Mouse (Mus musculus): ENCODE results near the gene Arhgef16.

Arhgef16 gene

DNA sequence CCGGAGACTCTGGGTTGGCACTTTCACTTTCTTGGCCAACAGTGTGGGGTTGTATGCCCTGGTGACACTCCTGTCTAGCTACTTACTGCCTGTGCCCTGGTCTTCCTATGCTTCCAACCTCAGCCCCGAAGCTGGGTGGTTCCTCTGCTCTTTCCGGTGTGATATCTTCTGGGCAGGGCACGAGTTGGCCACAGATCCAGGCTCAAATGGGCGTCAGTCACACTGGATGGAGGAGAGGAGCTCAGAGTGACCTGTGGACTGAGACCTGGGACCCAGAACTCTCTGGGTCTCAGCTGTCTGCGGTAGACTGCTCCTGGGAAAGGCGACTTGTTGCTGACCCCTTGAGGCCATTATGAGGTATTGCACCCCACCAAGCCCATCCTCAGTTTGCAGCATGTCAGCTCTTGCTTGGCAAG, at the start of gene Arhgef16:
Arhgef16 (minus strand) TSS at position 211 of the 416 bp plus-strand sequence.
- peak; percentile 8 for DNase-seq (ENCODE audit: low read depth, low spot score)

DNA sequence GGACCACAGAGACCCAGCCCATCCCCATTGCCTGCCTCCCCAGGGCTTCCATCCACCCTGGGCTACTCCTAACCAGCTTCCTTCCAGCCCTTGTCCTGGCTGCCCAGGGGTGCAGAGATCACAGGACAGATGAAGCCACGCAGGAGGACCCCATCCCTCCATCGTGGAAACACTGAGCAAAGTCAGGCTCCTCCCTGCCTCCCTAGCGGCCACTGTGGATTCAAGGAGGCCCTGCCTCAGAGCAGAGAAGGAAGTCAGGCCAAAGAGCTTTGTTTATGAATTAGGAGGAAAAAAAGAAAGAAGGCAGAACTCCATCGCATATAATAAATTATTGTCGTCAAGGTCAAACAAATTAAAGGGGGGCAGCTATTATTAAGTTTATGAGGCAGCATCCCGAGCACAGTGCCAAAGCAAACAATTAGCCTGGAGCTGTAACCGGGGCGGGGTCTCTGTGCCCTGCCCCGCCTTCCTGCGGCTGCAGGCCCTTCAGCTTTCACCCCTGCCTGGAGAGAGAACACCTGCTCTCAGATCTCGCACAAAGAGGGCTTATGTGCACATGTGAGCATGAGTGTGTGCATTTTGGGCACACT, 46.8 kb upstream of the Arhgef16 start:
- no peak for DNase-seq (ENCODE audit: low read depth, low spot score)

- no peak for DNase-seq (ENCODE audit: low read depth, low spot score)
Observed at GRCm38 (mm10) chr4:154346731-154347522, 45.5 kb upstream of the Arhgef16 start.

DNA sequence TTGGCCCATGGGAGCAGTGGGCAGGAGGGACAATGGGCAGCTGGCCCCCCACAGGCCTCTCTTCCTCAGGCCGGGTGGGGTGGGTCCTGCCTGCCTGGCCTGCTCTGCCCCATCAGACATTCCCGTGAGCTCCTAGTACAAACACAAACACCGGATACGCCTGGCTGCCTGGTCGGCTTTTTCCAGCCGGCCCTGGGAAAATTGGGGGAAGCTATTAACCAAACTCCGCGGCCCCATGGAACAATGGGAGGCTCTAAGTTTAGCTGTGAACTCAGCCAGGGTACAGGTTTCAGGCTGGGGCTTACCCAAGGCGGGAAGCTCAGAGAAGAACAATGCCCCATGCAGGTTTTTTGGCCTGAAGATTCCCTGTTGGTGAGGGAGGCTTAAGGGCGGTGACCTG, 35.2 kb upstream of the Arhgef16 start:
- DNase-seq (ENCODE audit: low read depth, low spot score) = no peak

DNA sequence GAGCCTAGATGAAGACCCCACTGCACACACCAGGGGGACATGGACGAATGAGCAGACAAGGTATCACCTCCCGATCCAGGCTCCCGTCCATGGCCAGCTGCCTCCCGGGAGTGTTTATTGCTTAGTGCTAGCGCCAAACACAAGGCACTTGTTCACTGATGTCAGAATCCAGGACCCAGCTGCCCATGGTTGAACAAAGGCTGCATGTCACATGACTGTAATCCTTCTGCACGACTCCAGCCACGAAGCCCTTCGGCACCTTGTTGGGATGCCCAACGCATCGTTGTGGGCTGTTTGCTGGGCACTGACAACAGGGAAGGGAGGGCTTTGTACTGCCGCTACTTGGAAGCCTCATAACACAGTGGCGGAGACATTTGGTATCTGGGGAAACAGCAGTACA, 34.3 kb upstream of the Arhgef16 start, which contains the start of gene B230104I21Rik:
B230104I21Rik (plus strand) TSS at position 367 of the 400 bp plus-strand sequence.
- DNase-seq (ENCODE audit: low read depth, low spot score) = no peak

GRCm38 (mm10) chr4:154334699-154335402, 33.4 kb upstream of the Arhgef16 start:
- DNase-seq (ENCODE audit: low read depth, low spot score) = no peak

DNA sequence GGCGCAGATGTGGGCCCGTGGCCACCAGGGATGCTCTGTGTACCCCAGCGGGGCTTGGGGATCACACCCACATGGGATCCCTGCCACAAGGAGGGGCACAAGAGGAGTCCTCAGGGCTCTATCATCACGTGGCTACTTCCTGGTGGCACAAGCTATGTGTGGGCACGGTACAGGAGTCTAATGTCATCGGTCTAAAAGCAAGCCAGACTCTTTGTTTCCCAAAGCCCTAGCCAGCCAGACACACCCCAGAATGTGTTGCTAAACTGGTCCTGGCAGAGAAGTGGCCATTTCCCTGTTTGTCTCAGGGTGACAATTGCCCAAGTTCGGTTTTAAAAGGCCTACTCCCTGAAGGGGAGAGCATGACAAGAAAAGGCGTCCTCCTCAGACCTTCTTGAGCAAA, 31.8 kb upstream of the Arhgef16 start:
- no peak for DNase-seq (ENCODE audit: low read depth, low spot score)

- no peak for DNase-seq (ENCODE audit: low read depth, low spot score)
Observed at GRCm38 (mm10) chr4:154331271-154331670, 29.8 kb upstream of the Arhgef16 start.

DNA sequence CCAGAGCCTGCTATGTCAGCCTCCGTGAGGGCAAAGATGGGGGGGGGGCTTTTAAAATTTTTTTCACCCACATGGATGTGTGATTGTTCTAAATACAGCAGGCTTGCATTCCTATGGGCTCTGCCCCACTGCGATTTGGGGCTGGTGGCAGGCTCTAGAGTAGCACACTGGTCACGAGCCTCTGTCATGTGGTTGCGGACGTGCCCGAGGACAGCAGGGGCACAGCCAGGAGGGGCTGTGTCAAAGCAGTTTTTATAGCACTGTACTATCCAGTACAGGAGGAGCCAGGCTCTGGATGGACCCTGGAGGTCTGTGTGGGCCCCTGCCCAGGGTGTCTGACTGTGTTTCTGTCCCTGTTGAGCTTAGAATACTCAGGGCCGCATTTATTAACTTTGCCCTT, 28.5 kb upstream of the Arhgef16 start:
- DNase-seq (ENCODE audit: low read depth, low spot score) = no peak

GRCm38 (mm10) chr4:154328836-154329235, 27.4 kb upstream of the Arhgef16 start:
- DNase-seq (ENCODE audit: low read depth, low spot score) = no peak

DNA sequence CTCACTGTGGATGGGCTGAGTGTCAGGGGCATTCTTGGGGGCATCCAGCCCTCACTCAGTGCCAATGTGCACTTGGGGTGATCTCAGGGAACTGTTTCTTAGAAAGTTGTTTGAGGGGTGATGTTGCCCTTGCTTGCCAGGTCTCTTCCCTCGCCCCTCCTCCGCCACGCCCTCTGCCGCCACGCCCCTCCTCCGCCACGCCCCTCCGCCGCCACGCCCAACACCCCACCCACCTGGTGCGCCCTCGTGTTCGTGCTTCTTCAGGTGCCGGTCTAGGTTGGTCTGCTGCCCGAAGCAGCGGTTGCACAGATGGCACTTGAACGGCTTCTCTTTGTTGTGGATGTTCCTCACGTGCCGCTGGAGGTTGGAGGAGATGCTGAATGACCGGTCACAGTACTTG, 27.0 kb upstream of the Arhgef16 start:
- no peak for DNase-seq (ENCODE audit: low read depth, low spot score)

GRCm38 (mm10) chr4:154325410-154325809, 23.9 kb upstream of the Arhgef16 start:
- DNase-seq (ENCODE audit: low read depth, low spot score) = no peak

GRCm38 (mm10) chr4:154313622-154313967, 12.1 kb upstream of the Arhgef16 start:
- no peak for DNase-seq (ENCODE audit: low read depth, low spot score)

GRCm38 (mm10) chr4:154312935-154313621, 11.6 kb upstream of the Arhgef16 start:
- DNase-seq (ENCODE audit: low read depth, low spot score) = no peak

DNA sequence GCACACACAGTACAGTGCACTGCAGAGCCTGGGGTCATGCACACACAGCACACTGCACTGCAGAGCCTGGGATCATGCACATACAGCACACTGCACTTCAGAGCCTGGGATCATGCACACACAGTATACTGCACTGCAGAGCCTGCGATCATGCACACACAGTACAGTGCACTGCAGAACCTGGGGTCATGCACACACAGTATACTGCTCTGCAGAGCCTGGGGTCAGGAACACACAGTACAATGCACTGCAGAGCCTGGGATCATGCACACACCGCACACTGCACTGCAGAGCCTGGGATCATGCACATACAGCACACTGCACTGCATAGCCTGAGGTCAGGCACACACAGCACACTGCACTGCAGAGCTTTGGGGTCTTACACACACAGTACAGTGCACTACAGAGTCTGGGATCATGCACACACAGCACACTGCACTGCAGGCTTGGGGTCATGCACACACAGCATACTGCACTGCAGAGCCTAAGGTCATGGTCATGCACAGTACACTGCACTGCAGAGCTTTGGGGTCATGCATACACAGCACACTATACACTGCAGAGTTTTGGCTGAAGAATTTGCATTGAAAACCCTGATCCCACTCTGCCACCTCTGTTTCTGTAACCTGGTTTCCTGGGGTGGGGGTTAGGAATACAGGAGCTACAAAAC, 10.8 kb upstream of the Arhgef16 start:
- no peak for DNase-seq (ENCODE audit: low read depth, low spot score)

GRCm38 (mm10) chr4:154310576-154311262, 9.2 kb upstream of the Arhgef16 start:
- DNase-seq (ENCODE audit: low read depth, low spot score) = no peak

DNA sequence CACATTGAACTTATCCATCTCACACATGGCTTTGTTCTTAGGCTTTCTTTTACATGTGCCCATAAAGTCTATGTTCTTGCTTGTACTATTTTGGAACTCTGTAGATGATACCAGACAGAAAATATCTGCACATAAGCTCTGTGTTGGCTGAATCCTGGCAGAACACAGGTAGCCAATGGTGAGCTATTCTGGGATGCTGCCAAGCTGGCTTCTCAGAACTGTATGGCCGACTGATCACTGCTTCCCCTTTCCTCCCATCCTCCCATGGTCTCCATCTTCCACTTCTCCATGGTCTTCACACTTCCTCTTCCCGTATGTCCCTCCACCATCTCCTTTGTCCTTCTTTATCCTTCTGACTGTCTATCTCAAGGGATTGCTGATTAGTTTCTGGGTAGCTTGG, 7.7 kb upstream of the Arhgef16 start:
- no peak for DNase-seq (ENCODE audit: low read depth, low spot score)

DNA sequence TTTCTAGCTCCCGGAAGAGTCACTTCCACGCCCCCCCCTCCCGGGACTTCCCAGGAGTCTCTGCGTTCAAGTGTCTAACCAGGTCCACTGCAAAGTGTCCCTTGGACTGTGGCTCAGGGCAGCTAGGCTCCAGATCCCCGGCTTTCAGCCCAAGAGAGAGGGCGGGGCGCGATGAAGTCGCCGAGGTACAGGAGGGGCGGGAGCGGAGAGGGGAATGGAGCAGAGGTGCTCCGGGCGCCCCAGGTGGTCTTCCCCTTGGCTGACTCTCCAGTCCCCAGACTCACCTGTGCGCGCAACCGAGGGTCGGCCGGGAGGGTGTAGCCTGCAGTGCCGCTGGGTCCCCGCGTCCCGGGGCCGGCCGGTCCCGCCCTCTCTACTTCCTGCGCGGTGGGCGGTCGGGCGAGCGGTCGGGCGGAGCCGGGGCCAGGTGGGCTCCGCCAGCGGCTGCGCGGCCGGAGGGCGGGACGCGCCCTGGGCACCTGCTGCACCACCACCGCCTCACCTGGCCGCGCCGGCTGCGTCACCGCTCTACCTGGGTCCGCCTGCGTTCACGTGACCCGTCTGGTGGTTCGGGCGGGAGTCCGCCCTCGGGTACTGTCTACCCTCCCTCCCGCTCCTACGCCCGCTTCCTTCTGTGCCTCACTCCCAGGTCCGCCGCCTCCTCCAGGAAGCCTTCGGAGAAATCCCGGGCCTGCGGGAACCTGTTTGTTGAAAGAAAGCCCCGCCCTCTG, 1.8 kb downstream of the Arhgef16 start:
- no peak for DNase-seq (ENCODE audit: low read depth, low spot score)

GRCm38 (mm10) chr4:154297761-154298160, 3.7 kb downstream of the Arhgef16 start:
- DNase-seq (ENCODE audit: low read depth, low spot score) = no peak

GRCm38 (mm10) chr4:154294262-154294731, 7.2 kb downstream of the Arhgef16 start:
- DNase-seq (ENCODE audit: low read depth, low spot score) = no peak

Data from telencephalon, adult 2 months (tissue).